Mouse (Mus musculus) neutrophil, adult 5-6 weeks (primary cell): ENCODE data around the gene Rars2. TPM values are rescaled to one million over a fixed set of nuclear protein-coding genes. Genes with fewer than 3 reads are reported as not detected.

Experiments
- total RNA-seq: library from RNA; stranded (forward); fragments of 200-1000 nt; gene quantifications from 2 replicates; pipeline ENCODE4 v1.2.3, GENCODE M21; 2017

The Rars2 gene
- total RNA-seq, 1 experiment from 2014 or later, result 27.2 TPM

Other genes starting within 250 kb of the Rars2 start
- 58.8 and 58.9 TPM in 2 replicates for gene Akirin2, start 64.0 kb upstream of the Rars2 start, total RNA-seq
- 73.4 and 97.8 TPM in 2 replicates for gene Orc3, start within 50 bp of the Rars2 start, total RNA-seq
- 12.9 and 16.4 TPM in 2 replicates for gene Slc35a1, start 72.5 kb downstream of the Rars2 start, total RNA-seq
- 0.23 TPM in 1 of 2 replicates, not detected in the other for gene Cfap206, start 115.2 kb downstream of the Rars2 start, total RNA-seq
- gene Gm136, start 141.3 kb downstream of the Rars2 start, total RNA-seq, result not detected in 2 replicates
- gene Smim8, start 163.5 kb downstream of the Rars2 start, total RNA-seq, result 19.6 and 23.7 TPM in 2 replicates